In genomic region chr6:145934001-145934696, GRCm38 (mm10) we compare ENCODE assay signal across 8 mouse cellular contexts. TPM values are rescaled to one million over a fixed set of nuclear protein-coding genes. Genes with fewer than 3 reads are reported as not detected.
DNase-seq lines count a peak whose midpoint lies in the region; ATAC-seq and TF ChIP-seq lines count a peak whose summit lies in the region.

No protein-coding gene starts in this region.

- ATAC-seq in forebrain, embryonic 14.5 days = peak; percentile 97
- peak; percentile 89 for ATAC-seq in heart, embryonic 16.5 days (replicated peaks; ENCODE audit: extremely low read depth, insufficient read depth, low FRiP score)
- ATAC-seq in liver, embryonic 12.5 days = peak; percentile 42; the same call in 1 of the 2 replicates
- ATAC-seq in neural tube, embryonic 12.5 days (ENCODE audit: low FRiP score, low read depth) = peak; percentile 96

- peak overlapping the region; percentile 76 for H3K9ac ChIP-seq in forebrain, embryonic 14.5 days (ENCODE audit: low read length)
- peak overlapping the region; percentile 84 for H3K9ac ChIP-seq in heart, embryonic 16.5 days (ENCODE audit: low read length)
- H3K9ac ChIP-seq in liver, embryonic 12.5 days = peak overlapping the region; percentile 41
- peak overlapping the region; percentile 66 for H3K9ac ChIP-seq in neural tube, embryonic 12.5 days

- H3K36me3 ChIP-seq in E14TG2a.4 (ENCODE audit: insufficient read depth, low read length) = no peaks in the 10 kb centered on the region
- H3K36me3 ChIP-seq in forebrain, embryonic 14.5 days (ENCODE audit: control insufficient read depth, insufficient read depth, low read length) = no peaks in the 10 kb centered on the region
- no peaks in the 10 kb centered on the region for H3K36me3 ChIP-seq in heart, embryonic 16.5 days (ENCODE audit: control insufficient read depth, insufficient read depth)
- H3K36me3 ChIP-seq in liver, embryonic 12.5 days = no peaks in the 10 kb centered on the region
- no peaks in the 10 kb centered on the region for H3K36me3 ChIP-seq in neural tube, embryonic 12.5 days

- H3K27me3 ChIP-seq in E14TG2a.4 (ENCODE audit: insufficient read depth, low read length) = peaks cover 23% of the 10 kb centered on the region
- H3K27me3 ChIP-seq in forebrain, embryonic 14.5 days (replicated peaks; ENCODE audit: control insufficient read depth, insufficient read depth, low read length) = no peaks in the 10 kb centered on the region
- no peaks in the 10 kb centered on the region for H3K27me3 ChIP-seq in heart, embryonic 16.5 days (ENCODE audit: control insufficient read depth, insufficient read depth, low read length)
- no peaks in the 10 kb centered on the region for H3K27me3 ChIP-seq in liver, embryonic 12.5 days (replicated peaks)
- no peaks in the 10 kb centered on the region for H3K27me3 ChIP-seq in neural tube, embryonic 12.5 days (replicated peaks)

- H3K27ac ChIP-seq in forebrain, embryonic 14.5 days (ENCODE audit: low read depth, low read length) = peak overlapping the region; percentile 86; the same call in 1 of the 2 replicates
- H3K27ac ChIP-seq in heart, embryonic 16.5 days (ENCODE audit: low read length) = peak overlapping the region; percentile 92
- H3K27ac ChIP-seq in liver, embryonic 12.5 days = 0 out of 2 replicates have a peak overlapping the region, but pooled peaks have one; percentile 4
- H3K27ac ChIP-seq in neural tube, embryonic 12.5 days = peak overlapping the region; percentile 50; the same call in 1 of the 2 replicates

- H3K4me1 ChIP-seq in E14TG2a.4 (replicated peaks; ENCODE audit: low read depth, low read length) = peaks cover 11% of the 10 kb centered on the region
- H3K4me1 ChIP-seq in forebrain, embryonic 14.5 days (ENCODE audit: control insufficient read depth, insufficient read depth, low read length) = peaks cover 6% of the 10 kb centered on the region
- H3K4me1 ChIP-seq in heart, embryonic 16.5 days (ENCODE audit: control insufficient read depth, insufficient read depth, low read length) = peaks cover 12% of the 10 kb centered on the region; the same call in 1 of the 2 replicates
- H3K4me1 ChIP-seq in liver, embryonic 12.5 days = no peaks in the 10 kb centered on the region
- H3K4me1 ChIP-seq in neural tube, embryonic 12.5 days = peaks cover 10% of the 10 kb centered on the region

- TF ChIP-seq CTCF in E14TG2a.4 (conservative IDR thresholded peaks at IDR 0.05; ENCODE audit: low read length) = no peak

- peak; percentile 61 for DNase-seq in cerebellum, adult 11 months
- DNase-seq in forebrain, embryonic 14.5 days (ENCODE audit: low spot score) = peak; percentile 91
- peak; percentile 86 to 94 for DNase-seq in kidney, postnatal 25 days
- DNase-seq in urinary bladder, postnatal 10 days (ENCODE audit: low spot score) = peak; percentile 30

- H3K4me2 ChIP-seq in forebrain, embryonic 14.5 days (ENCODE audit: low read length) = peak overlapping the region; percentile 62
- peak overlapping the region; percentile 78 for H3K4me2 ChIP-seq in heart, embryonic 16.5 days (ENCODE audit: low read depth, low read length)
- H3K4me2 ChIP-seq in liver, embryonic 12.5 days = peak overlapping the region; percentile 50
- peak overlapping the region; percentile 75 for H3K4me2 ChIP-seq in neural tube, embryonic 12.5 days (replicated peaks)

- H3K4me3 ChIP-seq in E14TG2a.4 (replicated peaks; ENCODE audit: low read length) = peak overlapping the region; percentile 69
- H3K4me3 ChIP-seq in forebrain, embryonic 14.5 days (ENCODE audit: low read depth, low read length) = peak overlapping the region; percentile 38
- H3K4me3 ChIP-seq in heart, embryonic 16.5 days (ENCODE audit: low read length) = peak overlapping the region; percentile 56
- peak overlapping the region; percentile 31 for H3K4me3 ChIP-seq in liver, embryonic 12.5 days
- H3K4me3 ChIP-seq in neural tube, embryonic 12.5 days = peak overlapping the region; percentile 42

- H3K9me3 ChIP-seq in E14TG2a.4 (ENCODE audit: low read length) = no peaks in the 10 kb centered on the region
- H3K9me3 ChIP-seq in forebrain, embryonic 14.5 days (replicated peaks; ENCODE audit: control insufficient read depth, low read length) = no peaks in the 10 kb centered on the region
- no peaks in the 10 kb centered on the region for H3K9me3 ChIP-seq in heart, embryonic 16.5 days (replicated peaks; ENCODE audit: control insufficient read depth, low read length)
- no peaks in the 10 kb centered on the region for H3K9me3 ChIP-seq in liver, embryonic 12.5 days (replicated peaks)
- H3K9me3 ChIP-seq in neural tube, embryonic 12.5 days = no peaks in the 10 kb centered on the region

- WGBS in forebrain, embryonic 14.5 days = 5% methylated on average over 28 of the region's 28 CpGs
- 7% methylated on average over 28 of the region's 28 CpGs for WGBS in heart, embryonic 16.5 days
- 33% methylated on average over 28 of the region's 28 CpGs for WGBS in liver, embryonic 12.5 days (ENCODE audit: insufficient replicate concordance)
- 12% methylated on average over 28 of the region's 28 CpGs for WGBS in neural tube, embryonic 12.5 days

RNA-seq across cellular contexts. Expression of gene Sspn, which starts 2.7 kb away (rescaled TPM):
- polyA plus RNA-seq in forebrain, embryonic 14.5 days (2014; fragmentation: Nextera tagmentation; extraction: Ambion mirVana) = 1.9 and 2.2 TPM in 2 replicates
- 78.7 and 79.6 TPM in 2 replicates for polyA plus RNA-seq in heart, embryonic 16.5 days (2015; fragmentation: Nextera tagmentation; extraction: Ambion mirVana)
- 1.0 and 1.7 TPM in 2 replicates for polyA plus RNA-seq in liver, embryonic 12.5 days (2016; fragmentation: Nextera tagmentation; extraction: Ambion mirVana)
- polyA plus RNA-seq in neural tube, embryonic 12.5 days (2016; fragmentation: Nextera tagmentation; extraction: Ambion mirVana) = 3.6 and 3.7 TPM in 2 replicates

Comparison
In these comparisons a context has a peak if more than half of its experiments do, and no peak if none do; other contexts are left out.
1. Peak in every context shown above with its lines: DNase-seq, ATAC-seq, H3K4me3 ChIP-seq and H3K27ac ChIP-seq.
2. DNase-seq: peak in every context shown above with its lines; median percentile 91 in forebrain, embryonic 14.5 days; 90 in kidney, postnatal 25 days; 61 in cerebellum, adult 11 months; 30 in urinary bladder, postnatal 10 days.
3. ATAC-seq: peak in every context shown above with its lines; median percentile 97 in forebrain, embryonic 14.5 days; 96 in neural tube, embryonic 12.5 days; 89 in heart, embryonic 16.5 days; 42 in liver, embryonic 12.5 days.
4. H3K27ac ChIP-seq: peak in every context shown above with its lines; median percentile 92 in heart, embryonic 16.5 days; 86 in forebrain, embryonic 14.5 days; 50 in neural tube, embryonic 12.5 days; 4 in liver, embryonic 12.5 days.
5. RNA of gene Sspn, which starts 2.7 kb away (polyA plus RNA-seq): 78.7 to 79.6 TPM in heart, embryonic 16.5 days; 3.6 to 3.7 TPM in neural tube, embryonic 12.5 days, 1.9 to 2.2 TPM in forebrain, embryonic 14.5 days and 1.0 to 1.7 TPM in liver, embryonic 12.5 days; every median in the first group is over 10 times any median in the second.